Mouse (Mus musculus) olfactory bulb, adult 2 months (tissue): ENCODE data around the gene Sparc.

ENCODE experiments used
- CTCF ChIP-seq: fragments of 200-500 bp; IDR thresholded peaks from 2 replicates; pipeline ENCODE4 v1.5.1; 2012; ENCODE audit warnings: low read depth, mild to moderate bottlenecking, low read length, moderate library complexity; ENCODE audit not compliant: insufficient read depth
- POLR2A ChIP-seq: fragments of 200-500 bp; IDR thresholded peaks from 2 replicates; pipeline ENCODE4 v1.6.1; 2012; ENCODE audit warnings: mild to moderate bottlenecking, low read depth, low read length, moderate library complexity; ENCODE audit not compliant: insufficient read depth

GRCm38 (mm10) chr11:55464707-55465106 lies 41.7 kb upstream of the Sparc start:
- TF ChIP-seq CTCF (no peak), POLR2A (no peak)
